Mouse (Mus musculus) thymus, adult 2 months (tissue): ENCODE measurements around the gene Tmem11.

Experiments
- CTCF ChIP-seq: fragments of 200-500 bp; IDR thresholded peaks from 2 replicates; pipeline ENCODE4 v1.5.1; 2012; ENCODE audit warnings: mild to moderate bottlenecking, control low read depth, low read length, moderate library complexity, borderline replicate concordance; ENCODE audit not compliant: control insufficient read depth, poor library complexity, insufficient read depth; ENCODE audit errors: extremely low read depth
- POLR2A ChIP-seq: fragments of 200-500 bp; IDR thresholded peaks from 2 replicates; pipeline ENCODE4 v1.6.1; 2012; ENCODE audit warnings: mild to moderate bottlenecking, low read length, control low read depth, moderate library complexity; ENCODE audit not compliant: control insufficient read depth, poor library complexity, insufficient read depth; ENCODE audit errors: extremely low read depth

DNA sequence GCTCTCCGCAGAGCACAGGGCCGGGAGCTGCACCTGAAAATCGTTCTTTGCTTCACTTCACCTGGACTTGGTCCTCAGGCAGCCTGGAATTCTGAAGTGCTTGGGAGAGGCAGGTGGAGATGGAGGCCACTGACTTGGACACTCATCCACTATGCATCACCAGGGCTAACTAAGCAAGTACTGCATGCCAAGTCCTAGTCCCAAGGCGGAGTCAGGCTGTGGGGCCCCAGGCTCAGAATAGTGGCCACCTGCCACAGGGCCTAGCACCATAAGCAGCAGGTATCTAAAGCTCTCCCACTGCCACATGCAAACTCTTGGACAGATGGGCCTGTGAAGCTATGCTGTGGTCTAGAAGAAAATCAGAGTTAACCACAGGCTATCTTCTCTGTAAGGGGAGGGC, 27.4 kb upstream of the Tmem11 start:
- TF ChIP-seq CTCF = no peak
- no peak for TF ChIP-seq POLR2A
